Mouse (Mus musculus) spleen, adult 2 months (tissue): Measurements from ENCODE around the gene Lss. TPM values are rescaled to one million over a fixed set of nuclear protein-coding genes. Genes with fewer than 3 reads are reported as not detected.

Experiments
- DNase-seq, 2 experiments: peaks; one replicate each; pipeline versions ENCODE4 v3.0.0 to v3.0.0-alpha.2; 2012 to 2021; ENCODE audit warnings: low spot score in 2 of 2, low read depth in 1 of 2
- H3K27ac ChIP-seq: fragments of 200-500 bp; 2 replicates; pipeline ENCODE4 v1.5.1; 2012; ENCODE audit warnings: low read length, inconsistent platforms; ENCODE audit not compliant: insufficient read depth
- H3K27me3 ChIP-seq: fragments of 200-500 bp; 2 replicates; pipeline ENCODE4 v1.6.1; 2012; ENCODE audit warnings: mild to moderate bottlenecking, moderate library complexity, low read length, inconsistent platforms; ENCODE audit not compliant: control insufficient read depth, insufficient read depth
- H3K36me3 ChIP-seq: fragments of 200-500 bp; 2 replicates; pipeline ENCODE4 v1.6.1; 2012; ENCODE audit warnings: mild to moderate bottlenecking, low read length, inconsistent platforms; ENCODE audit not compliant: control insufficient read depth, insufficient read depth
- H3K4me1 ChIP-seq: fragments of 200-500 bp; 2 replicates; pipeline ENCODE4 v1.6.1; 2011; ENCODE audit warnings: inconsistent platforms; ENCODE audit not compliant: control insufficient read depth, insufficient read depth, insufficient read length
- H3K4me3 ChIP-seq: fragments of 200-500 bp; 2 replicates; pipeline ENCODE4 v1.5.1; 2011; ENCODE audit warnings: mild to moderate bottlenecking, inconsistent platforms; ENCODE audit not compliant: insufficient read depth, insufficient read length; ENCODE audit errors: extremely low read depth
- CTCF ChIP-seq: fragments of 200-500 bp; IDR thresholded peaks from 2 replicates; pipeline ENCODE4 v1.5.1; 2011; ENCODE audit warnings: mild to moderate bottlenecking, inconsistent platforms; ENCODE audit not compliant: insufficient read depth, insufficient read length, insufficient replicate concordance; ENCODE audit errors: extremely low read depth
- POLR2A ChIP-seq: fragments of 200-500 bp; IDR thresholded peaks from 2 replicates; pipeline ENCODE4 v1.6.1; 2011; ENCODE audit warnings: low read depth, low read length, inconsistent platforms
- WGBS: fragments of 180-500 bp; shearing (Covaris S2); methylation state at CpG from one replicate; pipeline ENCODE4 v1.1.7; 2018; 5-methylcytosine and 5-hydroxymethylcytosine counted together
- polyA plus RNA-seq: library from polyadenylated mRNA; depleted of rRNA; stranded (reverse); fragments of >200 nt; gene quantifications from 2 replicates; pipeline ENCODE4 v1.2.3, GENCODE M21; 2012

Lss gene
- polyA plus RNA-seq, 1 experiment: 9.0 TPM

GRCm38 (mm10) chr10:76541336-76542085 is 10.1 kb downstream of the Lss start:
- Histone ChIP-seq H3K4me1 (peaks cover 8% of the 10 kb centered on the region; the same call in 1 of the 2 replicates), H3K36me3 (peaks cover 7% of the 10 kb centered on the region), H3K27me3 (no peaks in the 10 kb centered on the region), H3K4me3 (no peak overlapping the region), H3K27ac (no peak overlapping the region)
- no peak for DNase-seq
- TF ChIP-seq CTCF: no peak
- no peak for TF ChIP-seq POLR2A
- WGBS: 45% methylated on average over 11 of the region's 11 CpGs

GRCm38 (mm10) chr10:76542636-76543375 is 11.4 kb downstream of the Lss start:
- peak in 1 of 2 experiments; percentile 13 for DNase-seq
- TF ChIP-seq POLR2A (no peak), CTCF (no peak)
- Histone ChIP-seq H3K4me3 (no peak overlapping the region), H3K27me3 (no peaks in the 10 kb centered on the region), H3K4me1 (peaks cover 8% of the 10 kb centered on the region; the same call in 1 of the 2 replicates), H3K36me3 (peaks cover 7% of the 10 kb centered on the region), H3K27ac (no peak overlapping the region)
- 10% methylated on average over 10 of the region's 10 CpGs for WGBS

DNA sequence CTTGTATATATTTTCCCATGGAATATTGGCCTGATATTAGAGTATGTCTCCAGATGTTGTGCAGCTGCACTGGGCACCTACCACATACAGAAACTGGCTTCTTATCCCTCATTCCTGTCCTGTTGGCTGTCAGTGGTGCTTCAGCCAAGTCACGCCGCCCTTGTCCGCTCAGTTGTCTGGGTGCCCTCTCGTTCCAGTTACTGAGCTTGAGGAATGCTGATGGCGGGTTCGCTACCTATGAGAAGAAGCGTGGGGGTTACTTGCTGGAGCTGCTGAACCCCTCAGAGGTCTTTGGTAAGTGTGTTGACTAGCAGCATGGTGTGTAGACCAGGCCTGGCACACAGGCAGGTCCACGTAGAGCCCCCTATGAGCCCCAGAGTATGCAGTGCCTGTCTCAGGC is 15.2 kb downstream of the Lss start:
- WGBS: 95% methylated on average over 8 of the region's 8 CpGs
- TF ChIP-seq CTCF (no peak), POLR2A (no peak)
- peaks cover 5% of the 10 kb centered on the region for H3K36me3 ChIP-seq

GRCm38 (mm10) chr10:76548218-76548617 is 16.8 kb downstream of the Lss start:
- Histone ChIP-seq H3K4me1 (no peaks in the 10 kb centered on the region), H3K27ac (no peak overlapping the region), H3K4me3 (no peak overlapping the region), H3K36me3 (peaks cover 10% of the 10 kb centered on the region), H3K27me3 (no peaks in the 10 kb centered on the region)
- WGBS: 95% methylated on average over 8 of the region's 8 CpGs
- no peak for DNase-seq
- TF ChIP-seq CTCF: no peak
- TF ChIP-seq POLR2A: no peak

More for the DNA sequence above, 15.2 kb downstream of the Lss start:
- Histone ChIP-seq H3K27ac (no peak overlapping the region), H3K4me1 (peaks cover 8% of the 10 kb centered on the region; the same call in 1 of the 2 replicates), H3K4me3 (no peak overlapping the region), H3K27me3 (no peaks in the 10 kb centered on the region)
- no peak for DNase-seq

GRCm38 (mm10) chr10:76550458-76550857 is 19.1 kb downstream of the Lss start:
- Histone ChIP-seq H3K36me3 (peaks cover 13% of the 10 kb centered on the region), H3K27ac (no peak overlapping the region), H3K4me3 (no peak overlapping the region), H3K4me1 (no peaks in the 10 kb centered on the region), H3K27me3 (no peaks in the 10 kb centered on the region)
- DNase-seq: no peak
- WGBS: 95% methylated on average over 5 of the region's 5 CpGs
- TF ChIP-seq POLR2A: no peak
- no peak for TF ChIP-seq CTCF

- peaks cover 13% of the 10 kb centered on the region for H3K36me3 ChIP-seq
Measured at GRCm38 (mm10) chr10:76551556-76551955, 20.2 kb downstream of the Lss start.

More at GRCm38 (mm10) chr10:76551556-76551955, 20.2 kb downstream of the Lss start:
- 81% methylated on average over 3 of the region's 3 CpGs for WGBS
- H3K27ac ChIP-seq: no peak overlapping the region
- no peak for DNase-seq
- H3K4me1 ChIP-seq: no peaks in the 10 kb centered on the region
- H3K4me3 ChIP-seq: no peak overlapping the region
- TF ChIP-seq POLR2A (no peak), CTCF (no peak)
- no peaks in the 10 kb centered on the region for H3K27me3 ChIP-seq
